Mouse (Mus musculus): ENCODE data around the gene Mapt. TPM values are rescaled to one million over a fixed set of nuclear protein-coding genes. Genes with fewer than 3 reads are reported as not detected.
"Not testable (repeated sequence)": the region's sequence is repeated elsewhere in the genome, so short reads cannot be mapped to it uniquely, and the experiment has no call there.

The Mapt gene
- polyA plus RNA-seq, 1 experiment, result 53.4 TPM

- H3K4me3 ChIP-seq (ENCODE audit: insufficient read depth, low read depth, low read length), result no peak overlapping the region
- H3K36me3 ChIP-seq (ENCODE audit: control insufficient read depth, insufficient read depth, low read length), result no peaks in the 10 kb centered on the region
- TF ChIP-seq CTCF (conservative IDR thresholded peaks at IDR 0.05; ENCODE audit: insufficient read depth, insufficient read length, low read depth, low read length), result no peak
- no peak for TF ChIP-seq POLR2A (IDR thresholded peaks at IDR 0.05; ENCODE audit: low read depth, low read length)
- 27% methylated on average over 30 of the region's 30 CpGs for WGBS
- peak; percentile 38 for DNase-seq
- peaks cover 36% of the 10 kb centered on the region for H3K4me1 ChIP-seq (ENCODE audit: control insufficient read depth, insufficient read depth, low read length)
- no peak overlapping the region; the same call in 1 of the 2 replicates for H3K27ac ChIP-seq (ENCODE audit: insufficient read depth, low read depth, low read length)
- H3K27me3 ChIP-seq (replicated peaks; ENCODE audit: control insufficient read depth, insufficient read depth, low read length), result no peaks in the 10 kb centered on the region
Measured at GRCm38 (mm10) chr11:104233574-104234206, 2.5 kb downstream of the Mapt start.

- DNase-seq, result no peak
- Histone ChIP-seq H3K36me3 (ENCODE audit: control insufficient read depth, insufficient read depth, low read length) (no peaks in the 10 kb centered on the region), H3K4me3 (ENCODE audit: insufficient read depth, low read depth, low read length) (no peak overlapping the region), H3K27ac (ENCODE audit: insufficient read depth, low read depth, low read length) (no peak overlapping the region), H3K27me3 (replicated peaks; ENCODE audit: control insufficient read depth, insufficient read depth, low read length) (no peaks in the 10 kb centered on the region), H3K4me1 (ENCODE audit: control insufficient read depth, insufficient read depth, low read length) (peaks cover 36% of the 10 kb centered on the region)
- TF ChIP-seq POLR2A (IDR thresholded peaks at IDR 0.05; ENCODE audit: low read depth, low read length) (no peak), CTCF (conservative IDR thresholded peaks at IDR 0.05; ENCODE audit: insufficient read depth, insufficient read length, low read depth, low read length) (no peak)
- WGBS, result 46% methylated on average over 6 of the region's 6 CpGs
Measured at GRCm38 (mm10) chr11:104234680-104235079, 3.5 kb downstream of the Mapt start.

GRCm38 (mm10) chr11:104235881-104236280, 4.7 kb downstream of the Mapt start:
- no peak for TF ChIP-seq CTCF (conservative IDR thresholded peaks at IDR 0.05; ENCODE audit: insufficient read depth, insufficient read length, low read depth, low read length)
- no peak for TF ChIP-seq POLR2A (IDR thresholded peaks at IDR 0.05; ENCODE audit: low read depth, low read length)
- WGBS, result 87% methylated on average over 2 of the region's 2 CpGs
- DNase-seq, result no peak
- H3K27me3 ChIP-seq (replicated peaks; ENCODE audit: control insufficient read depth, insufficient read depth, low read length), result no peaks in the 10 kb centered on the region
- no peaks in the 10 kb centered on the region for H3K36me3 ChIP-seq (ENCODE audit: control insufficient read depth, insufficient read depth, low read length)
- no peak overlapping the region for H3K4me3 ChIP-seq (ENCODE audit: insufficient read depth, low read depth, low read length)
- no peak overlapping the region for H3K27ac ChIP-seq (ENCODE audit: insufficient read depth, low read depth, low read length)
- peaks cover 31% of the 10 kb centered on the region for H3K4me1 ChIP-seq (ENCODE audit: control insufficient read depth, insufficient read depth, low read length)

- Histone ChIP-seq H3K4me1 (ENCODE audit: control insufficient read depth, insufficient read depth, low read length) (peaks cover 31% of the 10 kb centered on the region), H3K27me3 (replicated peaks; ENCODE audit: control insufficient read depth, insufficient read depth, low read length) (no peaks in the 10 kb centered on the region), H3K36me3 (ENCODE audit: control insufficient read depth, insufficient read depth, low read length) (no peaks in the 10 kb centered on the region), H3K27ac (ENCODE audit: insufficient read depth, low read depth, low read length) (peak overlapping the region; percentile 77), H3K4me3 (ENCODE audit: insufficient read depth, low read depth, low read length) (no peak overlapping the region)
- WGBS, result 35% methylated on average over 7 of the region's 7 CpGs
- DNase-seq, result peak; percentile 86
- TF ChIP-seq POLR2A (IDR thresholded peaks at IDR 0.05; ENCODE audit: low read depth, low read length), result no peak
Measured at GRCm38 (mm10) chr11:104237226-104237625, 6.0 kb downstream of the Mapt start.

- DNase-seq, result peak; percentile 40
- 36% methylated on average over 13 of the region's 13 CpGs for WGBS
- H3K27ac ChIP-seq (ENCODE audit: insufficient read depth, low read depth, low read length), result peak overlapping the region; percentile 75
Measured at GRCm38 (mm10) chr11:104237958-104238747, 7.0 kb downstream of the Mapt start.

GRCm38 (mm10) chr11:104245478-104245877, 14.3 kb downstream of the Mapt start:
- WGBS, result 49% methylated on average over 6 of the region's 6 CpGs
- DNase-seq; H3K36me3 ChIP-seq (ENCODE audit: control insufficient read depth, insufficient read depth, low read length); H3K27me3 ChIP-seq (replicated peaks; ENCODE audit: control insufficient read depth, insufficient read depth, low read length); H3K4me3 ChIP-seq (ENCODE audit: insufficient read depth, low read depth, low read length): not testable (repeated sequence)
- peaks cover 36% of the 10 kb centered on the region for H3K4me1 ChIP-seq (ENCODE audit: control insufficient read depth, insufficient read depth, low read length)
- peak overlapping the region; percentile 84 for H3K27ac ChIP-seq (ENCODE audit: insufficient read depth, low read depth, low read length)

More at GRCm38 (mm10) chr11:104237958-104238747, 7.0 kb downstream of the Mapt start:
- Histone ChIP-seq H3K4me1 (ENCODE audit: control insufficient read depth, insufficient read depth, low read length) (peaks cover 28% of the 10 kb centered on the region), H3K36me3 (ENCODE audit: control insufficient read depth, insufficient read depth, low read length) (no peaks in the 10 kb centered on the region), H3K27me3 (replicated peaks; ENCODE audit: control insufficient read depth, insufficient read depth, low read length) (no peaks in the 10 kb centered on the region), H3K4me3 (ENCODE audit: insufficient read depth, low read depth, low read length) (no peak overlapping the region)
- TF ChIP-seq CTCF (conservative IDR thresholded peaks at IDR 0.05; ENCODE audit: insufficient read depth, insufficient read length, low read depth, low read length) (no peak), POLR2A (IDR thresholded peaks at IDR 0.05; ENCODE audit: low read depth, low read length) (no peak)

- no peak overlapping the region for H3K4me3 ChIP-seq (ENCODE audit: insufficient read depth, low read depth, low read length)
- H3K27ac ChIP-seq (ENCODE audit: insufficient read depth, low read depth, low read length), result peak overlapping the region; percentile 84
- peak; percentile 92 for DNase-seq
- 3% methylated on average over 6 of the region's 6 CpGs for WGBS
- no peaks in the 10 kb centered on the region for H3K36me3 ChIP-seq (ENCODE audit: control insufficient read depth, insufficient read depth, low read length)
- no peaks in the 10 kb centered on the region for H3K27me3 ChIP-seq (replicated peaks; ENCODE audit: control insufficient read depth, insufficient read depth, low read length)
- peaks cover 39% of the 10 kb centered on the region for H3K4me1 ChIP-seq (ENCODE audit: control insufficient read depth, insufficient read depth, low read length)
- TF ChIP-seq CTCF (conservative IDR thresholded peaks at IDR 0.05; ENCODE audit: insufficient read depth, insufficient read length, low read depth, low read length), result no peak
- TF ChIP-seq POLR2A (IDR thresholded peaks at IDR 0.05; ENCODE audit: low read depth, low read length), result no peak
Measured at GRCm38 (mm10) chr11:104246171-104246694, 15.0 kb downstream of the Mapt start.
